Mouse (Mus musculus) T-helper 17 cell (primary cell): Measurements from ENCODE around the gene Tshz2.

ENCODE experiments used
- in situ Hi-C, 2 experiments: fragments of 300-600 bp; cut with MboI, MseI; formaldehyde crosslinking; loops; 1 replicate in 1 of 2; 2 replicates in 1 of 2; pipeline ENCODE4 v1.15.1; 2025; ENCODE audit warnings: high pct_unique_total_duplicates in 2 of 2

The Tshz2 gene

DNA sequence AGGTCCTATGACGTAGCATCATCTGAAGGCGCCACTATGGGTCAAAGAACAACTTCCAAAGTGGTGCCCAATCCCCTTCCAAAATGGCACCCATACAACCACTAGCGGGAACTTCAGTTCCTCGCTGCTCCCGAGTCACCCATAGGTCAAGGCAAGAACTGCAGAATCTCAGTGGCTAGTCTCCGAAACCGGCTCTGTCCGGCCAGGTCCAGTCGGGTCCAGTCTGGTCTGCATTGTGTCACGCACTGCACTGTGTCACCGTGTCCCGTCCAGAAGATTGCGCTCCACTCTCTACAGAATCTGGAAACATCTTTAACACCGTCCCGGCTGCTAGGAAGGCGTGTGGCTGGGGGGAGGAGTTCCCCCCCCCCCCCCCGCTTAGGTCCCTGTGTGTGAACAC is 461.4 kb downstream of the Tshz2 start:
- in situ Hi-C loops: no loop called here

DNA sequence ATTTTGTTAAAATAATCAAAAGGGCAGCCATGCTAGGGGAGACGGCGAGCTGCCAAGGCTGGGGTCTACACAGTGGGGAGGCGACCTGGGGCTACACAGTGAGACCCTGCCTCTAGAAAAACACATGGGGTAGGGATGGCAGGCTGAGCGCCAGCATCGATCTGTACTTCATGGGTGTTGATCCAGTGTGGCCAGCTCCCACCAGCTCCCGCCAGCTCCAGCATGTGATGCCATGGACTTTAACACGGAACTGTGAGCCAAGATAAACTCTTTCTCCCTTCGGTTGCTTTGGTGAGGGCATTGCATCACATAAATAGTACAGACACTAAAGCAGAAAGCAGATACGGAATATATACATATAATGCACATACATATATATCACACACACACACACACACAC is 462.1 kb downstream of the Tshz2 start:
- in situ Hi-C loops: loop anchor here in 1 of 2 experiments (5.0 kb wide), 1 partner anchor 38 kb away; no protein-coding TSS in a partner anchor

DNA sequence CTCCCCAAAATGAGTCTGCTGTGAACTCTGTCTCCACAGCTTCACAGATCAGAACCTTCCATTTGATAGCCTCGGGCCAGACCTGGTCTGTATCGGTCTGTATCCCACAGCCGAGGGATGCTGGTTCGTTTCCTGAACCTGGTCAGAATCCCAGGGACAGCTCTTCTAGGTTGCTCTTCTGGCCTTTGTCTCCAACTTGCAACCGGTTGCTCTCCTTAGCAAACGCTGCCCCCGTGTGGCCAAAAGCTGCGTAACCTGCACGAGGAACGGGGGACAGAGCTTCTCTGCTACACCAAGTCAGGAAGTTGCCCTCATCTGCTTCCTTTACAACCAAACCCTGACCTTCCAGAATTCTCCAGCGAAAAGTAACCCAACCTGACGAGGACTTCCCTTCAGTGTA is 468.3 kb downstream of the Tshz2 start:
- in situ Hi-C loops: no loop called here

DNA sequence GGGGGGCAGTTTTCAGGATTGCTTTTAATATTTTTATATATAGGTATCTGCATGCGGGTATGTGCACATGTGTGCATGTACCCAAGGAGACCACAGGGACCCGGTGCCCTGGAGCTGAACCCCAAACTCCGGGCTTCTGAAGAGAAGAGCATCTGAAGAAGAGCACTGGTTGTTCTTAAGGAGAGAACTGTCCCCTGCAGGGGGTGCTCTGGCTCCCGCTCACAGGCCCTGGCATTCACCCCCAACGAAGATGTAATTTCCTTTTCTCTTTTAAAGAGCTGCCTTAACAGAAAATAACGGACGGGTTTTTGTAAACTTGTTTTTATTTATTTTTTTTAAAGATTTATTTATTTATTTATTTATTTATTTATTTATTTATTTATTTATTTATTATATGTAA is 469.1 kb downstream of the Tshz2 start:
- in situ Hi-C loops: no loop called here

DNA sequence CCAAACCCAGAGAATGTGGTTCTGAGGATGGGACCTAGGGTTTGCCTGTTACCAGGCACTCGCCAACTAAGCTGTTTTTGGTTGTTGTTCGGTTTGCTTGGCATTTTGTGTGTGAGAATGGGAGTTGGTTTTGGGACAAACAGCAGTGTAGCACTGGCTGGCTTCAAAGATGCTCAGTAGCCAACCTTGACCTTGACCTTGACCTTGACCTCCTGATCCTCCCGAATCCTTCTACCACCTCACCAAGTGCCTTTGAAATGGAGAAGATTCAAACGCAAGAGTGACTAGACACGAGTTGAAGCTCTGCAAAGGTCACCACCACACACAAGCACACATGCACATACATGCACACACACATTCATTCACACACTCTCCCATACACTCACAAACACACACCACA is 470.5 kb downstream of the Tshz2 start:
- in situ Hi-C loops: no loop called here

DNA sequence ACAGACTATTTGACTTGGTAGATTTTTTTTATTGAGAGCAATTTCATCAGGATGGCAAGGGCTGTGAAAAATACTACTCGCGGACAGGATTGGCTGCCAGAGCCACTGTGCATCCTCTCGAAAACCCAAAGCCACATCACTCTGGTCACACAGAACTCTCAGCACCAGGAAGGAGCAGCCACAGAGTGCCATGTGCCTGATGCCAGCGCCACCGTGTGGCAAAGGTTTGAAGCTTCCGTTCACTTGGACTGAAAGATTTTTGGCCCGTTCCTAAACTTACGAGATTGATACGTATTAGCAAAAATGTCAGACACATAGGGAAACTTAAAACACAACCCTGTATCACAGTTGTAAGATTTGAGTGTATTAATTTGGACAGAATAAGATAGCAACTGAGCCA is 471.0 kb downstream of the Tshz2 start:
- in situ Hi-C loops: no loop called here

DNA sequence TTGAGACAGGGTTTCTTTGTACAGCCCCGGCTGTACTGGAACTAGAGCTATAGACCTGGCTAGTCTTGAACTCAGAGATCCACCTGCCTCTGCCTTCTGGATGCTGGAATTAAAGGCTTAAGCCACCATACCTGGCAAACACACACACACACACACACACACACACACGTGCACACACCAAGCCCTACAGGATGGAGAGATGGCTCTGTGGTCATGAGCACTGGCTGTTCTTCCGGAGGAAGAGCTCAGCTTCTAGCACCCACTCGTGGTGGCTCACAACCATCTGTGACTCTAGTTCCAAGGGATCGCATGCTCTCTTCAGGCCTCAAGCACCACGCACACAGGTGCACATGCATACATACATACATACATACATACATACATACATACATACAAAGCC is 471.6 kb downstream of the Tshz2 start:
- in situ Hi-C loops: no loop called here

DNA sequence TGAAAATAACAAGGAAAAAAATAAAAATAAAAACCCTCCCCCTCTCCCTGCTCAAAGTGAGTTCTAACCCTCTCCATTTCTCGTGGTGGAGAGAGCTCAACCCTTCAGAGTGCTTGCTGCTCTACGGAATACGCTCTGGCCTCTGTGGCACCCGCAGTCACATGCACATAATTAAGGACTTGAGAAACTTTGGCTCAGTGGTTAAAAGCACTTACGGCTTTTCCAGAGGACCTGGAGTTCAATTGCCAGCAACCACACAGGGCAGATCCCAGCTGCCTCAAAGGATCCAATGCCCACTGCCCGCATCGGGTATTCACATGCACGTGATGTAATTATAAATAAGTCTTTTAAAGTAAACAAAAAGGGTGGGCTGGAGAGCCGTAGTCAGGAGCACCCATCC is 473.2 kb downstream of the Tshz2 start:
- in situ Hi-C loops: no loop called here

DNA sequence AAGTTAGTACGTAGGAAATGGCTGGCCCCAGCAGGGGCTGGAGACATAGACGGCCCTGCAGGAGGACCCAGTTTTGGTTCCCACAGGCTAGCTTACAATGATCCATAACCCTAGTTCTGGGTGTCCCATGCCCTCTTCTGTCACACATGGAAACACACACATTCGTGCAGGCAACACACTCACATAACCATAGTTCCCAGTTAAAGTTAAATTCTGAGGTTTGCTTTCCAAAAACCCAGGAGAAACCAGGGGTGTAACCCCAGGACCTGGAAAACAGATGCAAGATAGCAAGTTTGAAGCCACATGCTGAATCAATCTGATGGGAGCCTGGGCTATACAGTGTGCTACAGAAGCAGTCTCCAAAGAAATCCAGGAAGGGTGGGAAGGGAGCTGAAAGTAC is 475.0 kb downstream of the Tshz2 start:
- in situ Hi-C loops: no loop called here

DNA sequence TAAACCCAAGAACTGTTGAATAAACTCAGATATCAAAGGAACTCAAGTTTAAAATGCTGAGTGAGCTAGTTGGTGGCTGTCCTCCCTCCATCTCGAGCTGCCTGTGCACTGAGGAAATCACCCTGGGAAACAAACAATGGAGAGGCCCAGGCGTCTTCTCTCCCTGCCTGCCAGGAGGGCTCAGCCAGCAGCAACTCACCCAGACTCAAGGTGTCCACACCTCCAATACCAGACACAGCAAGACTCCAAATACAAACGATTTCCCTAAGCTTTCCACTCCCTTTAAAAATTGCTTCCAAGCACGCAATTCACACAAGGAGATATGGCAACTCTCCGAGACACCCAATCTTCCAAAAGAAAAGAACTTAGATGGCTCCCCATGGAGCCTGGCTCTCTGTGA is 476.7 kb downstream of the Tshz2 start:
- in situ Hi-C loops: no loop called here

DNA sequence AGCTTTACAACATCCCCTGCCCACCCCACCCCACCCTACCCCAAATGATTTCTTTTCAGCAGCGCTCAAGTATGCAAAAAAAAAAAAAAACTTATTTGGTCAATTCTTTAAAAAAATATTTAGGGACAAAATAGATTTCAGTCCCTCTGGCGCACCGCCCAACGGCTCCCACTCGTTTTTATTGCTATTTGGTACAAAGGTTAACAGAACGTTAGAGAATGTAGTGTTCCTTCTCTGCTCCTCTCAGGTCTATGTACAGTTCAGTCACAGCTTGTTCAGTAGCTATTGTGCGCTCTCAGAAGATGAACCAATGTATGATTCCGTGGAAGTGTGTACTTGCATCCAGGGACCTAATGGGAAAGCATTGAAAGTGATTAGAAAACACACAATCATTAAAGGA is 477.5 kb downstream of the Tshz2 start:
- in situ Hi-C loops: loop anchor here in 1 of 2 experiments (5.0 to 10.0 kb wide), 2 partner anchors 124 to 237 kb away; no protein-coding TSS in a partner anchor

DNA sequence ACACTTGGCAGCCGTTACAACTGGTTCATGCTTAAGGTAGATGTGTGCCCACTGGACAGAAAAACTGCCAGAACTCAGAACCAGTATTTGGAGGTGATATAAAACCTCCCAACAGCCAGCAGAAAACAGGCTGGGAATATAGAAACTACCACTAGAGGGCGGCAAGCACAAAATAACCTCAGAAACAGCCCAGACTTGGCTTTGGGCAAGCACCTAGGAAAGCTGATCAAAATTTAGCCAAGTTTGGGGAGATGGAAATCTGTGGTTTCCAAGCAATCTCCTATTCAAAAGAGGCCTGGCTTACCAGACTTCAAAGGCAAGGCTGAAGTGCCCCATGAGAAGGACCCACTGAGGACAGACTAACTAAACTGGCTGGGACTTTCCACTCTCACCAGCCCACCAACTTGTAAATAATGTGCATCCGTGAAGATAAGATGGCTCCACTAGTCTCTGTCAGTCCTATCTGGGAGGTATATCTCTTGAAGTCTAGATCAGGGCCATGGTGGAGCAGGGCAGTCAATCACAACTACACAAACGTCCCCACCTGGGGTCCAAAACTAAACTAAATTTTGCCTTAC is 484.0 kb downstream of the Tshz2 start:
- in situ Hi-C loops: loop anchor here (5.0 to 10.0 kb wide), 4 partner anchors 91 to 221 kb away; no protein-coding TSS in a partner anchor

DNA sequence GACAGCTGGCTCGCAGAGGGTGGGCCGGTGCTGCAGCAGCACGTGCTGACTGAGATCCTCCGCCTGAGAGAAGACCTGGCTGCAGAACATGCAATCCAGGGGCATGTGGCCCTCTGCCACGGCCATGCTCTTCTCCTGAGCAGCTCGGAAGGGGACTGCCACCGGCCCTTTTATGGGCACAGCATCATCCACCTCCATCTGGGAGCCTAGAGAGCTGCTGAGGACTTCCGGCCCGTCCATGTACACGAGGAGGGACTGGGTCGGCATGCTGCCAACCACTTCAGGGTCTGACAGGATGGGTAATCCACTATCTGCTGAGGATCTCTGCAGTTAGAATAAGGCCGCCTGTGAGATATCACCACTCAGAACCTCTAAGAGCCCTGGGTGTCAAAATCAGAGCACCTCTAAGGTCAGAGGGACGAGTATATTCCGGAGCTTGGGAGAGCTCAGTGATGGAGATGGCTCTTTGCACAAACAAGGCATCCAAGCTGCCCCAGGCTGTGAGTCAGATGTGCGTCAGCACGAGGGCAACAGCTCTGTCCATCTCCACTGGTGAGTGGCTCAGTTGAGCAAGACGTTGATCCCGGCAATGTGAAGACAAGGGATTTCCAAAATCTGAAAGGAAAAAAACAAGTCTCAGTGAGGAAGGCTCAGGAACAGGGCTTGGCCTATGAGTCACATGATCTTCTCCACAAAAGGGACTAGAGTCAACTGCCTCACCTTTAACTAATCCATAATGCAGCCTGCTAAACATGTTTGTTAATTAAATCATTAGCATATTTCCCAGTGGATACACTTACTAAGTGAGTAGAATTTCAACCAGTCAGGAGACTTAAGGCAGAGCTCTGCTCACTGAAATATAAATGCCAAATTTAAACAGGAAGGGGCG is 487.6 kb downstream of the Tshz2 start:
- in situ Hi-C loops: loop anchor here in 1 of 2 experiments (10.0 kb wide), 1 partner anchor 194 kb away; no protein-coding TSS in a partner anchor
